Mouse (Mus musculus) C2C12 (cell line): ENCODE measurements around the gene Ccdc170.

Source experiments
- CEBPB ChIP-seq: IDR thresholded peaks from one replicate; pipeline ENCODE4 v1.6.1; 2011; ENCODE audit warnings: low read depth, mild to moderate bottlenecking, control low read depth, moderate library complexity
- CTCF ChIP-seq: IDR thresholded peaks from one replicate; pipeline ENCODE4 v1.5.1; 2011; ENCODE audit not compliant: control insufficient read depth, insufficient read depth, insufficient read length
- MAX ChIP-seq: IDR thresholded peaks from one replicate; pipeline ENCODE4 v1.6.1; 2011; ENCODE audit warnings: mild to moderate bottlenecking, control low read depth

DNA sequence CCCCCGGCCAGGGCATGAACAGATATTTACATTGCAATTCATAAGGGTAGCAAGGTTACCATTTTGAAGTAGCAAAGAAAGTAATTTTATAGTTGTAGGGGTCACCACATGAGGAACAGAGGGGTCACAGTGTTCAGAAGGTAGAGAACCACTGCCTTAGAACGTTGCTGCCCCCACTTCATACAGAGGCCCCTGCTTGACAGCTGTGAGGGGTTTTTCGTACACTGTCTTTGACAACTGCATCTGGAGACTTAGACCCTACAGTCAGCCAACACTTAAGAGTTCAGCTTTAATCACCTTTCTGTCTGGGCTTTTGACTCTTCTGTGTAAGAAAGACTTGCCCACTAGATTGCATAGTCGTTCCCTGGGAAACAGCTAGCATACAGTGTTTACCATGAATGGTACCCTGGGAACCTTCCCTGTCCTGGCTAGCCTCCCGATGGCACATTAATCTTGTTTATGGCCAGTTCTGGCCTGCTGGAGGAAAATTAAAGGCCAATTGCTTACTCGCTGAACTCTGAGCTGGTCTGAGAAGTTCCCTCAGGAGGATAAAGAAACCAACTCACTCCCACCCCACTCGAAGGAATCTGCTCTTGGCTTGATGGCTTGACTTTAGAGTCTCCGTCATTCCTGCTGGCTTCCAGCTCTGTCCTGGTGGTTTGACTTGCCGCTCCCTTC, 71.3 kb downstream of the Ccdc170 start:
- TF ChIP-seq CTCF (no peak), CEBPB (no peak), MAX (no peak)
